Mouse (Mus musculus): ENCODE measurements around the gene H2al1o. TPM values are rescaled to one million over a fixed set of nuclear protein-coding genes. Genes with fewer than 3 reads are reported as not detected.
"Not testable (repeated sequence)": the region's sequence is repeated elsewhere in the genome, so short reads cannot be mapped to it uniquely, and the experiment has no call there.

H2al1o gene
- total RNA-seq (2021) = not detected

DNA sequence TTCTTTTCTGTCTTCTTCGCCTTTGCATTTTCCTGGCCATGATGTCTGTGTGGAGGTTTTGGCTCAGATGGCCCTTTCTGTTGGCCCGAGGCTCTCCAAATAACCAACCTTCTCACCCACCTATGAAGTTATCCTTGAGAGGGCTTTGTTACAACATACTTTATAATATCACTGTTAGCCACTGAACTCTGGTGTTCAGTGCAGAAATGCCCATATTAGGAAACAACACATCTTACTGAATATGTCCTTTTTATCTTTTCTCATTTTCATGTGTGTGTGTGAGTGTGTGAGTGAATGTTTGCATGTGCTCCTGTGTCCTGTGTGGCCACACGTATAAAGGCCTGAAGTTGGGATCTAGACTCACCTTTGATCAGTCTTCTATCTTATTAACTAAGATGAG, at the start of gene H2al1o:
Gene H2al1o (minus strand): TSS at position 101 of the 400 bp plus-strand sequence.
- intact Hi-C loops (cut with DNase I); DNase-seq (ENCODE audit: low spot score): not testable (repeated sequence)

DNA sequence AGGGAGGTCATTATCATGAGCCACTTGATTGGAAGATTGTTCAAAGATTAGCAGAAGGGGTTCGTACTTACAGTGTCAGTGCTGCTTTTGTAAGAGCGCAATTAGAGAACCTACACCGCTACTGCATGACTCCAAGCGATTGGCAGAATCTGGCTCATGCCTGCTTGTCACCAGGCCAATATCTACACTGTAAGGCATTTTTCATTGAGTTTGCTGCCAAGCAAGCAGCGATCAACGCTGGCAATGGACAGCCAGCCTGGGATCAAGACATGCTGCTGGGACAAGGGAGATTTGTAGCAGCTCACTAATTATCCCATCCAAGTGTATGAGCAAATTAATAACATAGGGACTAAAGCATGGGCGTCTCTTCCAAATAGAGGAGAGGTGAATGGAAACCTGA, 25.8 kb upstream of the H2al1o start:
- DNase-seq (ENCODE audit: low spot score); intact Hi-C loops (cut with DNase I): not testable (repeated sequence)

DNA sequence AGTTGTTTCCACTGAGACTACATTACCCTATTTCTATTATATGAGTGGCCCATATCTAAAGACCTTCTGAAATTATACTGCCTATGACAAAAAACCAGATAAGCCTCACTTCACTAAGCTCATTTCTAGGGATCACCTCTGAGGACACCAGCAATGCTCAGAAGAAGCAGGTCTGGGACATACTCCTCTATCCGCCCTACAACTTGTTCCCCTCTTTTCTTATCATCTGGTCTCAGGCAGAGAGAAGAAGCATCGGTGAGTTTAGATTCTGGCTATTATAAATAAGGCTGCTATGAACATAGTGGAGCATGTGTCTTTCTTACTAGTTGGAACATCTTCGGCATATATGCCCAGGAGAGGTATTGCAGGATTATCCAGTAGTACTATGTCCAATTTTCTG, 35.3 kb downstream of the H2al1o start:
- intact Hi-C loops (cut with DNase I) = no loop called here
- DNase-seq (ENCODE audit: low spot score) = no peak

Other genes with a start within 250 kb of the H2al1o start
- not detected for gene H2al1k, start 221.8 kb downstream of the H2al1o start, total RNA-seq (2021)
- 10 to 100 TPM in 1 of 2 experiments, 1 to 10 TPM in 1; 9.5 to 10.1 TPM for gene Cybb, start 84.6 kb downstream of the H2al1o start, total RNA-seq (2021)
- gene Dynlt3, start 90.6 kb upstream of the H2al1o start, total RNA-seq (2021) = 10 to 100 TPM; 47.2 to 55.2 TPM